Mouse (Mus musculus): ENCODE measurements around the gene Nelfa. TPM values are rescaled to one million over a fixed set of nuclear protein-coding genes. Genes with fewer than 3 reads are reported as not detected.
"Not testable (repeated sequence)": the region's sequence is repeated elsewhere in the genome, so short reads cannot be mapped to it uniquely, and the experiment has no call there.

The Nelfa gene
- polyA plus RNA-seq, 1 experiment from 2014 or later = 64.0 TPM

- peak; percentile 81 for TF ChIP-seq CTCF (IDR thresholded peaks at IDR 0.05; ENCODE audit: low read depth)
- Histone ChIP-seq H3K9ac (no peak overlapping the region), H3K4me2 (no peak overlapping the region), H3K27ac (ENCODE audit: low read depth) (no peak overlapping the region), H3K36me3 (ENCODE audit: insufficient read depth) (no peaks in the 10 kb centered on the region), H3K9me3 (ENCODE audit: low read depth, low read length) (peaks cover 4% of the 10 kb centered on the region; the same call in 1 of the 2 replicates), H3K4me3 (ENCODE audit: low read depth, low read length) (no peak overlapping the region), H3K27me3 (ENCODE audit: insufficient read depth, low read length) (no peaks in the 10 kb centered on the region), H3K4me1 (ENCODE audit: insufficient read depth) (no peaks in the 10 kb centered on the region)
- ATAC-seq (ENCODE audit: insufficient read depth) (no peak), DNase-seq (peak; percentile 68)
- 36% methylated on average over 10 of the region's 10 CpGs for WGBS
Measured at GRCm38 (mm10) chr5:33954354-33954753, 18.1 kb upstream of the Nelfa start.

GRCm38 (mm10) chr5:33953471-33954185, 17.4 kb upstream of the Nelfa start:
- ATAC-seq (ENCODE audit: insufficient read depth) (no peak), DNase-seq (no peak)
- no peaks in the 10 kb centered on the region for H3K4me1 ChIP-seq (ENCODE audit: insufficient read depth)
- peaks cover 4% of the 10 kb centered on the region; the same call in 1 of the 2 replicates for H3K9me3 ChIP-seq (ENCODE audit: low read depth, low read length)
- H3K27me3 ChIP-seq (ENCODE audit: insufficient read depth, low read length) = no peaks in the 10 kb centered on the region
- no peaks in the 10 kb centered on the region for H3K36me3 ChIP-seq (ENCODE audit: insufficient read depth)
- no peak overlapping the region for H3K4me3 ChIP-seq (ENCODE audit: low read depth, low read length)
- H3K9ac ChIP-seq = no peak overlapping the region
- TF ChIP-seq CTCF (IDR thresholded peaks at IDR 0.05; ENCODE audit: low read depth) = no peak
- no peak overlapping the region for H3K27ac ChIP-seq (ENCODE audit: low read depth)
- no peak overlapping the region for H3K4me2 ChIP-seq
- WGBS = 88% methylated on average over 17 of the region's 17 CpGs

- no peak for ATAC-seq (ENCODE audit: insufficient read depth)
- 88% methylated on average over 4 of the region's 4 CpGs for WGBS
- no peak overlapping the region for H3K4me2 ChIP-seq
Measured at GRCm38 (mm10) chr5:33948314-33948713, 12.1 kb upstream of the Nelfa start.

GRCm38 (mm10) chr5:33947035-33947434, 10.8 kb upstream of the Nelfa start:
- H3K4me1 ChIP-seq (ENCODE audit: insufficient read depth); H3K36me3 ChIP-seq (ENCODE audit: insufficient read depth); H3K4me3 ChIP-seq (ENCODE audit: low read depth, low read length); ATAC-seq (ENCODE audit: insufficient read depth); H3K9ac ChIP-seq; DNase-seq; H3K27ac ChIP-seq (ENCODE audit: low read depth); H3K4me2 ChIP-seq; H3K27me3 ChIP-seq (ENCODE audit: insufficient read depth, low read length): not testable (repeated sequence)
- TF ChIP-seq CTCF (IDR thresholded peaks at IDR 0.05; ENCODE audit: low read depth) = peak; percentile 27; the same call in 1 of the 2 replicates
- H3K9me3 ChIP-seq (ENCODE audit: low read depth, low read length) = peaks cover 12% of the 10 kb centered on the region
- WGBS = 93% methylated on average over 16 of the region's 16 CpGs

More at GRCm38 (mm10) chr5:33948314-33948713, 12.1 kb upstream of the Nelfa start:
- H3K27me3 ChIP-seq (ENCODE audit: insufficient read depth, low read length) = no peaks in the 10 kb centered on the region
- H3K4me3 ChIP-seq (ENCODE audit: low read depth, low read length) = no peak overlapping the region
- H3K36me3 ChIP-seq (ENCODE audit: insufficient read depth) = no peaks in the 10 kb centered on the region
- no peak for DNase-seq
- H3K4me1 ChIP-seq (ENCODE audit: insufficient read depth) = no peaks in the 10 kb centered on the region
- H3K9ac ChIP-seq = no peak overlapping the region
- peaks cover 16% of the 10 kb centered on the region for H3K9me3 ChIP-seq (ENCODE audit: low read depth, low read length)
- no peak overlapping the region for H3K27ac ChIP-seq (ENCODE audit: low read depth)
- TF ChIP-seq CTCF (IDR thresholded peaks at IDR 0.05; ENCODE audit: low read depth) = no peak

- H3K4me1 ChIP-seq (ENCODE audit: insufficient read depth) = peaks cover 10% of the 10 kb centered on the region
- H3K27ac ChIP-seq (ENCODE audit: low read depth) = no peak overlapping the region
- H3K9me3 ChIP-seq (ENCODE audit: low read depth, low read length) = peaks cover 11% of the 10 kb centered on the region; the same call in 1 of the 2 replicates
- no peaks in the 10 kb centered on the region for H3K27me3 ChIP-seq (ENCODE audit: insufficient read depth, low read length)
- no peak for TF ChIP-seq CTCF (IDR thresholded peaks at IDR 0.05; ENCODE audit: low read depth)
- DNase-seq (no peak), ATAC-seq (ENCODE audit: insufficient read depth) (no peak)
- 0 out of 2 replicates have a peak, but pooled peaks cover 4% of the 10 kb centered on the region for H3K36me3 ChIP-seq (ENCODE audit: insufficient read depth)
- no peak overlapping the region for H3K4me3 ChIP-seq (ENCODE audit: low read depth, low read length)
- 94% methylated on average over 3 of the region's 3 CpGs for WGBS
- H3K4me2 ChIP-seq = no peak overlapping the region
- no peak overlapping the region for H3K9ac ChIP-seq
Measured at GRCm38 (mm10) chr5:33938448-33938847, 2.2 kb upstream of the Nelfa start.

- H3K27ac ChIP-seq (ENCODE audit: low read depth) = no peak overlapping the region
- peaks cover 5% of the 10 kb centered on the region; the same call in 1 of the 2 replicates for H3K36me3 ChIP-seq (ENCODE audit: insufficient read depth)
- peaks cover 10% of the 10 kb centered on the region for H3K4me1 ChIP-seq (ENCODE audit: insufficient read depth)
- H3K4me3 ChIP-seq (ENCODE audit: low read depth, low read length) = peak overlapping the region; percentile 89
- H3K9ac ChIP-seq = peak overlapping the region; percentile 90
- no peak for TF ChIP-seq CTCF (IDR thresholded peaks at IDR 0.05; ENCODE audit: low read depth)
- 100% methylated on average over 2 of the region's 2 CpGs for WGBS
- DNase-seq = no peak
- peaks cover 11% of the 10 kb centered on the region; the same call in 1 of the 2 replicates for H3K9me3 ChIP-seq (ENCODE audit: low read depth, low read length)
- peak overlapping the region; percentile 87 for H3K4me2 ChIP-seq
- ATAC-seq (ENCODE audit: insufficient read depth) = no peak
- no peaks in the 10 kb centered on the region for H3K27me3 ChIP-seq (ENCODE audit: insufficient read depth, low read length)
Measured at GRCm38 (mm10) chr5:33937230-33937629, 1.0 kb upstream of the Nelfa start.

- H3K4me1 ChIP-seq (ENCODE audit: insufficient read depth) = peaks cover 10% of the 10 kb centered on the region
- WGBS = under 1% methylated on average over 39 of the region's 39 CpGs
- DNase-seq = peak; percentile 69
- H3K9me3 ChIP-seq (ENCODE audit: low read depth, low read length) = peaks cover 5% of the 10 kb centered on the region; the same call in 1 of the 2 replicates
- peaks cover 5% of the 10 kb centered on the region; the same call in 1 of the 2 replicates for H3K36me3 ChIP-seq (ENCODE audit: insufficient read depth)
- H3K4me2 ChIP-seq = peak overlapping the region; percentile 87
- H3K4me3 ChIP-seq (ENCODE audit: low read depth, low read length) = peak overlapping the region; percentile 89
- peak; percentile 62 for ATAC-seq (ENCODE audit: insufficient read depth)
- H3K27me3 ChIP-seq (ENCODE audit: insufficient read depth, low read length) = no peaks in the 10 kb centered on the region
- peak; percentile 18; the same call in 1 of the 2 replicates for TF ChIP-seq CTCF (IDR thresholded peaks at IDR 0.05; ENCODE audit: low read depth)
- H3K9ac ChIP-seq = peak overlapping the region; percentile 90
- peak overlapping the region; percentile 93 for H3K27ac ChIP-seq (ENCODE audit: low read depth)
Measured at GRCm38 (mm10) chr5:33935700-33936111, 507 bp downstream of the Nelfa start.
